Mouse (Mus musculus) forebrain, embryonic 14.5 days (tissue): Measurements from ENCODE around the gene Bola1. TPM values are rescaled to one million over a fixed set of nuclear protein-coding genes. Genes with fewer than 3 reads are reported as not detected.
"Not testable (repeated sequence)": the region's sequence is repeated elsewhere in the genome, so short reads cannot be mapped to it uniquely, and the experiment has no call there.

Source experiments
- ATAC-seq: fragments of 200-750 bp; cut with Nextera tagmentation; 2 replicates; pipeline ENCODE4 v1.8.0; 2017; ENCODE audit warnings: mild to moderate bottlenecking, moderate library complexity
- DNase-seq: peaks from one replicate; pipeline ENCODE4 v3.0.0-alpha.2; 2015; ENCODE audit warnings: low spot score
- H3K27ac ChIP-seq: fragments of 300-500 bp; sonication (generic); 2 replicates; pipeline ENCODE4 v1.5.1; 2014; ENCODE audit warnings: low read depth, mild to moderate bottlenecking, control low read depth, low read length, moderate library complexity
- H3K27me3 ChIP-seq: fragments of 300-500 bp; sonication (generic); replicated peaks from 2 replicates; pipeline ENCODE4 v1.6.1; 2014; ENCODE audit warnings: low read length, control low read depth, mixed read lengths; ENCODE audit not compliant: control insufficient read depth, insufficient read depth
- H3K36me3 ChIP-seq: fragments of 300-500 bp; sonication (generic); 2 replicates; pipeline ENCODE4 v1.6.1; 2014; ENCODE audit warnings: low read length, control low read depth; ENCODE audit not compliant: control insufficient read depth, insufficient read depth
- H3K4me1 ChIP-seq: fragments of 300-500 bp; sonication (generic); 2 replicates; pipeline ENCODE4 v1.6.1; 2014; ENCODE audit warnings: antibody characterized with exemption, low read length, control low read depth; ENCODE audit not compliant: control insufficient read depth, insufficient read depth
- H3K4me2 ChIP-seq: fragments of 300-500 bp; sonication (generic); 2 replicates; pipeline ENCODE4 v1.6.1; 2014; ENCODE audit warnings: mild to moderate bottlenecking, control low read depth, low read length
- H3K4me3 ChIP-seq: fragments of 300-500 bp; sonication (generic); 2 replicates; pipeline ENCODE4 v1.5.1; 2014; ENCODE audit warnings: low read depth, low read length, control low read depth
- H3K9ac ChIP-seq: fragments of 300-500 bp; sonication (generic); 2 replicates; pipeline ENCODE4 v1.6.1; 2014; ENCODE audit warnings: mild to moderate bottlenecking, low read length, control low read depth, moderate library complexity
- H3K9me3 ChIP-seq: fragments of 300-500 bp; sonication (generic); replicated peaks from 2 replicates; pipeline ENCODE4 v1.6.1; 2016; ENCODE audit warnings: low read length, control low read depth, mixed read lengths; ENCODE audit not compliant: control insufficient read depth
- WGBS: fragments of 180-500 bp; shearing (Covaris S2); extraction: QIAGEN DNeasy Blood & Tissue Kit; methylation state at CpG from one replicate; pipeline ENCODE4 v1.1.7; 2014; 5-methylcytosine and 5-hydroxymethylcytosine counted together
- polyA plus RNA-seq: library from polyadenylated mRNA; unstranded; fragments of >200 nt; fragmentation: Nextera tagmentation; extraction: Ambion mirVana; gene quantifications from 2 replicates; pipeline ENCODE4 v1.2.1, GENCODE M21; 2014

Gene Bola1
- polyA plus RNA-seq, 1 experiment from 2014 or later, result 96.3 TPM

GRCm38 (mm10) chr3:96178902-96179301, 40.6 kb downstream of the Bola1 start:
- ATAC-seq (no peak), DNase-seq (no peak)
- H3K36me3 ChIP-seq, result peaks cover 46% of the 10 kb centered on the region
- no peak overlapping the region for H3K27ac ChIP-seq
- H3K9ac ChIP-seq, result no peak overlapping the region
- WGBS, result 85% methylated on average over 2 of the region's 2 CpGs
- H3K4me3 ChIP-seq, result no peak overlapping the region
- H3K9me3 ChIP-seq, result no peaks in the 10 kb centered on the region
- peaks cover 17% of the 10 kb centered on the region for H3K4me1 ChIP-seq
- no peak overlapping the region for H3K4me2 ChIP-seq
- H3K27me3 ChIP-seq, result no peaks in the 10 kb centered on the region

- DNase-seq, result no peak
- ATAC-seq, result no peak
- Histone ChIP-seq H3K4me3 (no peak overlapping the region), H3K27ac (no peak overlapping the region), H3K9me3 (no peaks in the 10 kb centered on the region), H3K4me1 (peaks cover 17% of the 10 kb centered on the region), H3K4me2 (no peak overlapping the region), H3K36me3 (peaks cover 50% of the 10 kb centered on the region), H3K9ac (no peak overlapping the region), H3K27me3 (no peaks in the 10 kb centered on the region)
- 93% methylated on average over 4 of the region's 4 CpGs for WGBS
Measured at GRCm38 (mm10) chr3:96178427-96178826, 41.1 kb downstream of the Bola1 start.

- H3K9me3 ChIP-seq, result no peaks in the 10 kb centered on the region
- H3K36me3 ChIP-seq, result peaks cover 50% of the 10 kb centered on the region
- WGBS, result 92% methylated on average over 6 of the region's 6 CpGs
- H3K27me3 ChIP-seq, result no peaks in the 10 kb centered on the region
- ATAC-seq, result no peak
- H3K27ac ChIP-seq, result no peak overlapping the region
- H3K4me2 ChIP-seq, result no peak overlapping the region
- H3K4me1 ChIP-seq, result peaks cover 13% of the 10 kb centered on the region
- no peak overlapping the region for H3K4me3 ChIP-seq
- DNase-seq, result no peak
- H3K9ac ChIP-seq, result no peak overlapping the region
Measured at GRCm38 (mm10) chr3:96175251-96175650, 44.3 kb downstream of the Bola1 start.

- H3K36me3 ChIP-seq, result peaks cover 50% of the 10 kb centered on the region
- H3K27ac ChIP-seq, H3K9me3 ChIP-seq, H3K4me2 ChIP-seq, H3K27me3 ChIP-seq, DNase-seq, H3K9ac ChIP-seq, ATAC-seq, H3K4me3 ChIP-seq: not testable (repeated sequence)
- peaks cover 13% of the 10 kb centered on the region for H3K4me1 ChIP-seq
- WGBS, result 82% methylated on average over 4 of the region's 4 CpGs
Measured at GRCm38 (mm10) chr3:96174042-96174441, 45.5 kb downstream of the Bola1 start.

GRCm38 (mm10) chr3:96173185-96173584, 46.3 kb downstream of the Bola1 start:
- peak overlapping the region; percentile 73 for H3K4me3 ChIP-seq
- no peak overlapping the region for H3K27ac ChIP-seq
- peaks cover 13% of the 10 kb centered on the region for H3K4me1 ChIP-seq
- DNase-seq, result no peak
- peak overlapping the region; percentile 95 for H3K4me2 ChIP-seq
- peaks cover 48% of the 10 kb centered on the region for H3K36me3 ChIP-seq
- 33% methylated on average over 7 of the region's 7 CpGs for WGBS
- no peak for ATAC-seq
- H3K9me3 ChIP-seq, result no peaks in the 10 kb centered on the region
- H3K9ac ChIP-seq, result peak overlapping the region; percentile 81
- no peaks in the 10 kb centered on the region for H3K27me3 ChIP-seq

- DNase-seq (peak; percentile 96), ATAC-seq (peak; percentile 95)
- Histone ChIP-seq H3K4me1 (peaks cover 13% of the 10 kb centered on the region), H3K4me3 (peak within 1 kb of the TSS; percentile 73), H3K27ac (peak within 1 kb of the TSS; percentile 98), H3K9me3 (no peaks in the 10 kb centered on the region), H3K27me3 (no peaks in the 10 kb centered on the region), H3K36me3 (peaks cover 41% of the 10 kb centered on the region), H3K4me2 (peak within 1 kb of the TSS; percentile 95), H3K9ac (peak within 1 kb of the TSS; percentile 88)
- WGBS, result under 1% methylated on average over 53 of the region's 58 CpGs
Measured at GRCm38 (mm10) chr3:96172197-96173178, 47.0 kb downstream of the Bola1 start, which contains the start of gene Sf3b4. TSS of gene Sf3b4 (plus strand) at chr3:96172332.

- Histone ChIP-seq H3K4me1 (peaks cover 13% of the 10 kb centered on the region), H3K4me3 (peak overlapping the region; percentile 73), H3K27ac (peak overlapping the region; percentile 98), H3K9ac (peak overlapping the region; percentile 88), H3K36me3 (peaks cover 36% of the 10 kb centered on the region), H3K9me3 (no peaks in the 10 kb centered on the region), H3K27me3 (no peaks in the 10 kb centered on the region), H3K4me2 (peak overlapping the region; percentile 95)
- peak; percentile 11 for ATAC-seq
- no peak for DNase-seq
- 18% methylated on average over 18 of the region's 18 CpGs for WGBS
Measured at GRCm38 (mm10) chr3:96171583-96172196, 47.8 kb downstream of the Bola1 start.

GRCm38 (mm10) chr3:96170976-96171545, 48.4 kb downstream of the Bola1 start:
- Histone ChIP-seq H3K4me1 (peaks cover 13% of the 10 kb centered on the region), H3K4me2 (peak overlapping the region; percentile 95), H3K4me3 (peak overlapping the region; percentile 73), H3K9ac (peak overlapping the region; percentile 88), H3K9me3 (no peaks in the 10 kb centered on the region), H3K27me3 (no peaks in the 10 kb centered on the region), H3K27ac (peak overlapping the region; percentile 17; the same call in 1 of the 2 replicates), H3K36me3 (peaks cover 30% of the 10 kb centered on the region)
- no peak for ATAC-seq
- DNase-seq, result no peak
- 76% methylated on average over 10 of the region's 10 CpGs for WGBS
